Mouse (Mus musculus) heart, embryonic 13.5 days (tissue): ENCODE measurements around the gene Ubl4a. TPM values are rescaled to one million over a fixed set of nuclear protein-coding genes. Genes with fewer than 3 reads are reported as not detected.
A peak's percentile ranks its signal among the peaks of the same experiment; 100 is the strongest.
"Not testable (repeated sequence)": the region's sequence is repeated elsewhere in the genome, so short reads cannot be mapped to it uniquely, and the experiment has no call there.

ENCODE experiments used
- ATAC-seq: fragments of 200-750 bp; cut with Nextera tagmentation; 2 replicates; pipeline ENCODE4 v1.8.0; 2017; ENCODE audit warnings: moderate TSS enrichment; ENCODE audit not compliant: insufficient number of reproducible peaks, low FRiP score, low TSS enrichment; ENCODE audit errors: extremely low read depth
- H3K27ac ChIP-seq: fragments of 300-500 bp; sonication (generic); replicated peaks from 2 replicates; pipeline ENCODE4 v1.5.1; 2015; ENCODE audit warnings: moderate library complexity, mild to moderate bottlenecking, inconsistent platforms
- H3K27me3 ChIP-seq: fragments of 300-500 bp; sonication (generic); replicated peaks from 2 replicates; pipeline ENCODE4 v1.6.1; 2015; ENCODE audit warnings: mild to moderate bottlenecking, inconsistent platforms
- H3K36me3 ChIP-seq: fragments of 300-500 bp; sonication (generic); 2 replicates; pipeline ENCODE4 v1.6.1; 2015; ENCODE audit warnings: mild to moderate bottlenecking, inconsistent platforms
- H3K4me1 ChIP-seq: fragments of 300-500 bp; sonication (generic); 2 replicates; pipeline ENCODE4 v1.6.1; 2015; ENCODE audit warnings: inconsistent platforms
- H3K4me2 ChIP-seq: fragments of 300-500 bp; sonication (generic); 2 replicates; pipeline ENCODE4 v1.6.1; 2015; ENCODE audit warnings: inconsistent platforms, mild to moderate bottlenecking, moderate library complexity
- H3K4me3 ChIP-seq: fragments of 300-500 bp; sonication (generic); 2 replicates; pipeline ENCODE4 v1.5.1; 2015; ENCODE audit warnings: moderate library complexity, mild to moderate bottlenecking, inconsistent platforms
- H3K9ac ChIP-seq: fragments of 300-500 bp; sonication (generic); 2 replicates; pipeline ENCODE4 v1.6.1; 2015; ENCODE audit warnings: inconsistent platforms, mild to moderate bottlenecking, moderate library complexity
- H3K9me3 ChIP-seq: fragments of 300-500 bp; sonication (generic); 2 replicates; pipeline ENCODE4 v1.6.1; 2016; ENCODE audit warnings: inconsistent platforms
- WGBS: fragments of 180-500 bp; shearing (Covaris S2); methylation state at CpG from one replicate; pipeline ENCODE4 v1.1.7; 2015; ENCODE audit warnings: mixed read lengths; 5-methylcytosine and 5-hydroxymethylcytosine counted together
- polyA plus RNA-seq: library from polyadenylated mRNA; unstranded; fragments of >200 nt; fragmentation: Nextera tagmentation; extraction: Ambion mirVana; gene quantifications from 2 replicates; pipeline ENCODE4 v1.2.1, GENCODE M21; 2015

Gene Ubl4a
- 59.3 TPM in 2 replicates for polyA plus RNA-seq

- Histone ChIP-seq H3K4me1 (peaks cover 9% of the 10 kb centered on the region; the same call in 1 of the 2 replicates), H3K4me3 (peak within 1 kb of the TSS; percentile 59), H3K27me3 (no peaks in the 10 kb centered on the region), H3K4me2 (peak within 1 kb of the TSS; percentile 74), H3K27ac (no peak within 1 kb of the TSS), H3K9ac (peak within 1 kb of the TSS; percentile 80), H3K36me3 (peaks cover 9% of the 10 kb centered on the region; the same call in 1 of the 2 replicates), H3K9me3 (no peaks in the 10 kb centered on the region)
- WGBS, result 14% methylated on average over 32 of the region's 32 CpGs
- peak; percentile 88 for ATAC-seq
Observed at GRCm38 (mm10) chrX:74372888-74373549, at the start of gene Ubl4a, which contains the start of gene Slc10a3. TSS of gene Ubl4a (minus strand) at chrX:74373218. TSS of gene Slc10a3 (minus strand) at chrX:74373349.

- no peak overlapping the region for H3K27ac ChIP-seq
- H3K9ac ChIP-seq, result no peak overlapping the region
- H3K27me3 ChIP-seq, result no peaks in the 10 kb centered on the region
- H3K4me3 ChIP-seq, result no peak overlapping the region
- ATAC-seq, result no peak
- no peak overlapping the region for H3K4me2 ChIP-seq
- no peaks in the 10 kb centered on the region for H3K9me3 ChIP-seq
- H3K36me3 ChIP-seq, result no peaks in the 10 kb centered on the region
- H3K4me1 ChIP-seq, result no peaks in the 10 kb centered on the region
Observed at GRCm38 (mm10) chrX:74413377-74413776, 40.4 kb upstream of the Ubl4a start.

DNA sequence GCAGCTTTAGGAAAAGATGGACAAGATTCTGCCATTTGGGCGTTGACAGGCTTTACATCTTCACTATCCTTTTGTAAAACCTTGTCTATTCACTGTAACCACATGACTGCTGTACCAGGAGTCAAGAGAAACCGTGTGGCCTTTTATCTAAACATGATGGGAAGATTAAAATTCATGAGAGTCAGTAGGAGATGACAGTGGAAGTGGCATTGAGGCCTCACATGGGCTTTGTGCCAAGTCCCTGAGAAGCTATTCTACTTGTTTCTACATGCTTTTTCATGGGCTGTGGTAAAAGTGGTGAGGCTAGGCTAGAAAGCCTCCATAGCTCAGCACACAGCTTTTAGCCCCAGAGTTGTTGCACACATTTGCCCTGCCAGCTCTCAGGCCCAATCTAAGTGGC, 35.3 kb upstream of the Ubl4a start:
- Histone ChIP-seq H3K9ac (no peak overlapping the region), H3K4me3 (no peak overlapping the region), H3K36me3 (no peaks in the 10 kb centered on the region), H3K9me3 (no peaks in the 10 kb centered on the region), H3K27ac (no peak overlapping the region), H3K4me2 (no peak overlapping the region), H3K27me3 (no peaks in the 10 kb centered on the region), H3K4me1 (no peaks in the 10 kb centered on the region)
- WGBS, result 42% methylated on average over 2 of the region's 2 CpGs
- no peak for ATAC-seq

DNA sequence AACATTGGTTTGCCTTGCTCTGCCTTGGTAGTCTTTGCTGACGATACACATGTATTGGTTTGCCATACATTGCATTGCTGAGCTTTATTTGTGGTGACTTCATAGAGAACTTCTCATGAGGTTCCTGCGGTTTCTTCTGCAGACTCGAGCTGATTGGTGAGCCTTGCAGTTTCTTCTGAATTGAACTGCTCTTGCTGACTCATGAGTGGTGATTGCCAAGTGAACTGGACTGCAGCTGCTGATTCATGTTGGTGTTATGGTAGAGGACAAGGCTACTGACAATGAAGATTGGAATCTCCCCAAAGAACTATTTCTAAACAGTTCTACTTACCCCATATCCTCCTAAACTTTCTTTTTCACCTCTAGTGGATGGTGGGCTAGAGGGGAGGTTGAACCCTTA, 27.1 kb upstream of the Ubl4a start:
- H3K4me3 ChIP-seq, result no peak overlapping the region
- no peak overlapping the region for H3K9ac ChIP-seq
- WGBS, result 80% methylated on average over 3 of the region's 3 CpGs
- no peaks in the 10 kb centered on the region for H3K9me3 ChIP-seq
- no peaks in the 10 kb centered on the region for H3K27me3 ChIP-seq
- no peaks in the 10 kb centered on the region for H3K4me1 ChIP-seq
- no peaks in the 10 kb centered on the region for H3K36me3 ChIP-seq
- H3K4me2 ChIP-seq, result no peak overlapping the region
- no peak for ATAC-seq
- no peak overlapping the region for H3K27ac ChIP-seq

DNA sequence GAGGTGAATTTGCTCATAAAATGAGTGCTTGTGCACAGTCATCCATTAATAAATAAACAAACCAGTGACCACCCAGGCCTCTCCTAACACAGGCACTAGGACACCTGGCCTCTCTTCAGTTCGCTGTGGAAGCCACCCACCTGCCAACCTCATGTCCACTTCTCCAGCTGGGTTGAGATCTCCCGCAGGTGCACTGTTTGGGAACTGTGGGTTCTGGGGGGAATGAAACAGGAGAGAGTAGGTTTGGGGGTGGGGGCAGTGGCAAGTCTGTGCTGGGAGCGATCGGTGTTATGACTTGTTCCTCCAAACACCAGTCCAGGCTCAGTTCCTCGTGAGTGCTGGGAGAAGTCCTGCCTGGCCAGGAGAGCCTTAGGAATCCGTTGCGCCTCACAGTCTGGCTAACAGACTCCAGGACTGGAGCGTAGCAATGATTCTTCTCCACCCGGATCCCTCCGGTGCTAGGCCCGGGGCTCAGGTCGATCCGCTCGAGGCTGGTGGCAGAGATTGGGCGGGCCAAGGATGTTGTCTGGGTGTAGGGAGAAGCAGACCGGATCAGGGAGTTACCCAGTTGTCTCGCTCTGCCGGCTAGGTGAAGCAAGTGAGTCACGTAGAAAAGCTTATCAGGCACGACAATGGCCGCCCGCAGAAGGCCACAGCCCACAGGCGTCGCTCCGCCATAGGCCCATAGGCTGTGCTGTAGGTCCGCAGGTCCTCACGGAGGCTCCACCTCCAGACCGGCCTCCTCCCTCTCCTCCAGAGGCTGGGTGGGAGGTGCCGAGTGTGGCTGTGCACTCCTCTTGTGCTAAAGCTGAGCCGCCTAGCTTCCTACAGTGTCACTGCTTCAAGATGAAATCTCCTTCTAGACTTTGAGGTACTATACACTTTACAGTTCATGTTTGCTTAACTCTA, 19.8 kb upstream of the Ubl4a start, which contains the start of the genes Fam3a and Ikbkg:
Gene Fam3a (minus strand): TSS at position 738 of the 909 bp plus-strand sequence.
Gene Ikbkg (plus strand): TSS at position 756 of the 909 bp plus-strand sequence.
- ATAC-seq, result peak; percentile 100
- WGBS, result 12% methylated on average over 30 of the region's 30 CpGs

DNA sequence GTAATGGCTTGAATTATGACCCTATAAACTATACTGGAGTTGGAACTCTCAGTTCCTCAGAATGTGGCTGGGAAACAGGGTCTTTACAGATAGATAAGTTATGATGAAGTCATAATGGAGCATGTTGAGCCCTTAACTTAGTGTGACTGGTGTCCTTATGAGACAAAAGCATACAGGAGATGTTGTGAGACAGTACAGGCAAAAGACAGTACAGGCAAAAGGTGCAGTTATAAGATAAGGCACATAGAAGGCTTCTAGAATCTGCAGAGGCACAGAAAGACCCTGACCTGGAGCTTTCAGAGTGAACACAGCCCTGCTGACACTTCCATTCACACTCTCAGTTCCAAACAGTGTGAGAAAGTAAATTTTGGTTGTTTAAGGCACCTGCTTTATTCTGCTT, 15.1 kb upstream of the Ubl4a start:
- no peaks in the 10 kb centered on the region for H3K9me3 ChIP-seq
- H3K36me3 ChIP-seq, result peaks cover 24% of the 10 kb centered on the region; the same call in 1 of the 2 replicates
- H3K9ac ChIP-seq, result no peak overlapping the region
- H3K4me3 ChIP-seq, result no peak overlapping the region
- no peak overlapping the region for H3K4me2 ChIP-seq
- no peak for ATAC-seq
- H3K4me1 ChIP-seq, result 0 out of 2 replicates have a peak, but pooled peaks cover 5% of the 10 kb centered on the region
- no peak overlapping the region for H3K27ac ChIP-seq
- H3K27me3 ChIP-seq, result no peaks in the 10 kb centered on the region

More for the DNA sequence above, 19.8 kb upstream of the Ubl4a start, which contains the start of the genes Fam3a and Ikbkg:
- no peaks in the 10 kb centered on the region for H3K27me3 ChIP-seq
- 0 out of 2 replicates have a peak, but pooled peaks cover 9% of the 10 kb centered on the region for H3K4me1 ChIP-seq
- H3K9me3 ChIP-seq, result no peaks in the 10 kb centered on the region
- H3K27ac ChIP-seq, result peak within 1 kb of the TSS; percentile 87
- H3K4me2 ChIP-seq, result peak within 1 kb of the TSS; percentile 75
- H3K36me3 ChIP-seq, result no peaks in the 10 kb centered on the region
- peak within 1 kb of the TSS; percentile 88 for H3K9ac ChIP-seq
- peak within 1 kb of the TSS; percentile 64 for H3K4me3 ChIP-seq

GRCm38 (mm10) chrX:74384451-74384850, 11.4 kb upstream of the Ubl4a start:
- ATAC-seq, result no peak
- H3K9ac ChIP-seq, result no peak overlapping the region
- H3K4me3 ChIP-seq, result no peak overlapping the region
- peaks cover 24% of the 10 kb centered on the region; the same call in 1 of the 2 replicates for H3K36me3 ChIP-seq
- H3K4me1 ChIP-seq, result no peaks in the 10 kb centered on the region
- H3K27ac ChIP-seq, result no peak overlapping the region
- no peak overlapping the region for H3K4me2 ChIP-seq
- no peaks in the 10 kb centered on the region for H3K9me3 ChIP-seq
- no peaks in the 10 kb centered on the region for H3K27me3 ChIP-seq
- 71% methylated on average over 2 of the region's 2 CpGs for WGBS

GRCm38 (mm10) chrX:74368209-74368909, 4.7 kb downstream of the Ubl4a start:
- ATAC-seq, result peak; percentile 48
- 10% methylated on average over 42 of the region's 49 CpGs for WGBS
- peak overlapping the region; percentile 75 for H3K4me2 ChIP-seq
- no peaks in the 10 kb centered on the region for H3K27me3 ChIP-seq
- H3K4me3 ChIP-seq, result peak overlapping the region; percentile 71
- peaks cover 23% of the 10 kb centered on the region for H3K36me3 ChIP-seq
- H3K27ac ChIP-seq, result peak overlapping the region; percentile 79
- H3K9ac ChIP-seq, result peak overlapping the region; percentile 90
- H3K9me3 ChIP-seq, result no peaks in the 10 kb centered on the region
- H3K4me1 ChIP-seq, result peaks cover 18% of the 10 kb centered on the region

DNA sequence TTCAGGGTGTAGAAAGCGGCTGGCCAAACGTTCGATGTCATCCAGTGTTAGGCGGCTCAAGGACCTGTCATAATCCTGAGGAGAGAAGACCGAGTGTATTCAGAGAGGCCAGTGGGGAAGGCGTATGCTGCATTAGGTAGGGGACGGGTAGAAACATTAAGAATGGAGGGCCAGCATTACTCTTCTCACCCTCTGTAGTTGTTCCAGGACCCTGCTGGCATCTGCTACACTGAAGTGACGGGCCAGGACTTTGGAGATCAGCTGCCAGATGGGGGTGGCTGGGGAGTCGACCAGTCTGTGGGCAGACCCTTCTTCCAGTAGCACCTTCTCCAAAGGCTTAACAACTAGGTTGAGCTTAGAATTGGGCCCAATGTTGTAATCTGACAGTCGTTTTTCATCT, 5.5 kb downstream of the Ubl4a start:
- H3K4me2 ChIP-seq, result peak overlapping the region; percentile 75
- WGBS, result 54% methylated on average over 10 of the region's 10 CpGs
- peak overlapping the region; percentile 79; the same call in 1 of the 2 replicates for H3K27ac ChIP-seq
- ATAC-seq, result no peak
- peaks cover 23% of the 10 kb centered on the region for H3K36me3 ChIP-seq
- no peaks in the 10 kb centered on the region for H3K9me3 ChIP-seq
- H3K27me3 ChIP-seq, result no peaks in the 10 kb centered on the region
- H3K4me3 ChIP-seq, result peak overlapping the region; percentile 71
- H3K4me1 ChIP-seq, result peaks cover 16% of the 10 kb centered on the region
- H3K9ac ChIP-seq, result peak overlapping the region; percentile 90

- Histone ChIP-seq H3K27me3 (no peaks in the 10 kb centered on the region; the same call in 1 of the 2 replicates), H3K9ac (no peak overlapping the region), H3K4me3 (no peak overlapping the region), H3K4me2 (no peak overlapping the region), H3K9me3 (no peaks in the 10 kb centered on the region), H3K27ac (no peak overlapping the region), H3K36me3 (no peaks in the 10 kb centered on the region), H3K4me1 (no peaks in the 10 kb centered on the region)
- 41% methylated on average over 11 of the region's 11 CpGs for WGBS
- ATAC-seq, result no peak
Observed at GRCm38 (mm10) chrX:74359171-74359570, 13.8 kb downstream of the Ubl4a start.

GRCm38 (mm10) chrX:74357069-74357468, 15.9 kb downstream of the Ubl4a start:
- 83% methylated on average over 3 of the region's 3 CpGs for WGBS
- not testable (repeated sequence) for H3K27me3 ChIP-seq, ATAC-seq, H3K9ac ChIP-seq, H3K4me1 ChIP-seq, H3K4me3 ChIP-seq, H3K9me3 ChIP-seq, H3K4me2 ChIP-seq, H3K27ac ChIP-seq, H3K36me3 ChIP-seq
